Mouse (Mus musculus) 416B (cell line): ENCODE measurements around the gene Ltv1.
A peak's percentile ranks its signal among the peaks of the same experiment; 100 is the strongest.
"Not testable (repeated sequence)": the region's sequence is repeated elsewhere in the genome, so short reads cannot be mapped to it uniquely, and the experiment has no call there.

ENCODE experiments used
- DNase-seq: peaks from one replicate; pipeline ENCODE4 v3.0.0; 2011; ENCODE audit warnings: low read depth

The Ltv1 gene

GRCm38 (mm10) chr10:13193496-13193895, 528 bp upstream of the Ltv1 start:
- not testable (repeated sequence) for DNase-seq

GRCm38 (mm10) chr10:13189881-13190280, 3.1 kb downstream of the Ltv1 start:
- no peak for DNase-seq

- no peak for DNase-seq
Observed at GRCm38 (mm10) chr10:13186754-13187153, 6.2 kb downstream of the Ltv1 start.

- DNase-seq, result peak; percentile 39
Observed at GRCm38 (mm10) chr10:13184170-13184766, 8.7 kb downstream of the Ltv1 start.

GRCm38 (mm10) chr10:13180211-13180610, 12.8 kb downstream of the Ltv1 start:
- no peak for DNase-seq

GRCm38 (mm10) chr10:13177973-13178624, 14.9 kb downstream of the Ltv1 start, which contains the start of gene Zc2hc1b:
Gene Zc2hc1b (minus strand): TSS chr10:13178023.
- DNase-seq, result no peak

- peak; percentile 12 for DNase-seq
Observed at GRCm38 (mm10) chr10:13175866-13176265, 17.1 kb downstream of the Ltv1 start.

GRCm38 (mm10) chr10:13172798-13173221, 20.2 kb downstream of the Ltv1 start:
- peak; percentile 20 for DNase-seq

GRCm38 (mm10) chr10:13171461-13171860, 21.5 kb downstream of the Ltv1 start:
- DNase-seq, result no peak

GRCm38 (mm10) chr10:13170739-13171448, 22.1 kb downstream of the Ltv1 start:
- no peak for DNase-seq

- no peak for DNase-seq
Observed at GRCm38 (mm10) chr10:13168461-13168860, 24.5 kb downstream of the Ltv1 start.

GRCm38 (mm10) chr10:13162031-13162430, 30.9 kb downstream of the Ltv1 start:
- no peak for DNase-seq

GRCm38 (mm10) chr10:13160913-13161312, 32.1 kb downstream of the Ltv1 start:
- no peak for DNase-seq

- DNase-seq, result no peak
Observed at GRCm38 (mm10) chr10:13155377-13155776, 37.6 kb downstream of the Ltv1 start.

GRCm38 (mm10) chr10:13152811-13153364, 40.1 kb downstream of the Ltv1 start:
- no peak for DNase-seq

GRCm38 (mm10) chr10:13151353-13151752, 41.6 kb downstream of the Ltv1 start:
- no peak for DNase-seq

GRCm38 (mm10) chr10:13150435-13150834, 42.5 kb downstream of the Ltv1 start:
- no peak for DNase-seq

GRCm38 (mm10) chr10:13140434-13140833, 52.5 kb downstream of the Ltv1 start:
- no peak for DNase-seq

- no peak for DNase-seq
Observed at GRCm38 (mm10) chr10:13137906-13138305, 55.1 kb downstream of the Ltv1 start.

GRCm38 (mm10) chr10:13135751-13136150, 57.2 kb downstream of the Ltv1 start:
- DNase-seq, result no peak

- DNase-seq, result no peak
Observed at GRCm38 (mm10) chr10:13135276-13135675, 57.7 kb downstream of the Ltv1 start.

- no peak for DNase-seq
Observed at GRCm38 (mm10) chr10:13133850-13134249, 59.1 kb downstream of the Ltv1 start.
